Mouse (Mus musculus) CH12.LX (cell line): Measurements from ENCODE around the gene Ktn1. TPM values are rescaled to one million over a fixed set of nuclear protein-coding genes. Genes with fewer than 3 reads are reported as not detected.

Experiments used
- DNase-seq: peaks from one replicate; pipeline ENCODE4 v3.0.0-alpha.2; 2013; ENCODE audit errors: extremely low read depth
- H3K27ac ChIP-seq: 2 replicates; pipeline ENCODE4 v1.5.1; 2012; ENCODE audit warnings: low read depth, mild to moderate bottlenecking, control low read depth, moderate library complexity; ENCODE audit not compliant: insufficient read depth
- H3K27me3 ChIP-seq: replicated peaks from 2 replicates; pipeline ENCODE3; 2012; ENCODE audit warnings: inconsistent platforms
- H3K36me3 ChIP-seq, 2 experiments: replicated peaks in 1 of 2; 2 replicates each; pipeline versions ENCODE3 to v1.6.1; 2012; ENCODE audit warnings: inconsistent platforms in 1 of 2, low read length in 1 of 2, mild to moderate bottlenecking in 1 of 2, mixed read lengths in 1 of 2, moderate library complexity in 1 of 2; ENCODE audit not compliant: control insufficient read depth in 1 of 2, insufficient read depth in 1 of 2
- H3K4me1 ChIP-seq, 2 experiments: 2 replicates each; pipeline ENCODE4 v1.6.1; 2012; ENCODE audit warnings: inconsistent platforms in 1 of 2, moderate library complexity in 1 of 2; ENCODE audit not compliant: insufficient read depth in 2 of 2, control insufficient read depth in 1 of 2
- H3K4me2 ChIP-seq: 2 replicates; pipeline ENCODE4 v1.6.1; 2012; ENCODE audit warnings: low read depth, mild to moderate bottlenecking, control low read depth; ENCODE audit not compliant: poor library complexity, insufficient read depth, severe bottlenecking
- H3K4me3 ChIP-seq, 3 experiments: fragments of 150-350 bp in 1 of 3; sonication (generic) in 1 of 3; replicated peaks in 1 of 3; 2 replicates each; pipeline versions ENCODE3 to v1.5.1; 2011 to 2012; ENCODE audit warnings: low read depth in 2 of 3, low read length in 2 of 3, mild to moderate bottlenecking in 2 of 3, moderate library complexity in 2 of 3, control low read depth in 1 of 3, improper control_type of control experiment in 1 of 3, inconsistent platforms in 1 of 3, mixed read lengths in 1 of 3; ENCODE audit not compliant: poor library complexity in 1 of 3
- H3K79me2 ChIP-seq: replicated peaks from 2 replicates; pipeline ENCODE4 v1.6.1; 2012; ENCODE audit warnings: mild to moderate bottlenecking, moderate library complexity; ENCODE audit not compliant: control insufficient read depth, poor library complexity, insufficient read depth, severe bottlenecking; ENCODE audit errors: extremely low read depth
- H3K9ac ChIP-seq: 2 replicates; pipeline ENCODE4 v1.6.1; 2012; ENCODE audit warnings: low read depth, mild to moderate bottlenecking, control low read depth, moderate library complexity; ENCODE audit not compliant: insufficient read depth
- H3K9me3 ChIP-seq: replicated peaks from 2 replicates; pipeline ENCODE3; 2012; ENCODE audit warnings: low read length, inconsistent platforms, mixed read lengths
- BHLHE40 ChIP-seq: IDR thresholded peaks from 2 replicates; pipeline ENCODE4 v1.6.1; 2011; ENCODE audit warnings: mild to moderate bottlenecking, low read depth, low read length, improper control_type of control experiment
- CHD1 ChIP-seq: IDR thresholded peaks from 2 replicates; pipeline ENCODE4 v1.6.1; 2012; ENCODE audit warnings: low read depth, low read length, improper control_type of control experiment, inconsistent platforms
- CTCF ChIP-seq, 2 experiments: IDR thresholded peaks in 1 of 2; conservative IDR thresholded peaks in 1 of 2; 2 replicates each; pipeline ENCODE4 v1.5.1; 2011 to 2012; ENCODE audit warnings: low read depth in 2 of 2, low read length in 2 of 2, improper control_type of control experiment in 1 of 2, inconsistent platforms in 1 of 2, mild to moderate bottlenecking in 1 of 2, moderate library complexity in 1 of 2
- ELF1 ChIP-seq: IDR thresholded peaks from 2 replicates; pipeline ENCODE4 v1.6.1; 2014; ENCODE audit warnings: low read depth, mild to moderate bottlenecking, inconsistent platforms, low read length, improper control_type of control experiment
- EP300 ChIP-seq: IDR thresholded peaks from 2 replicates; pipeline ENCODE4 v1.6.1; 2011; ENCODE audit warnings: low read length, improper control_type of control experiment
- ETS1 ChIP-seq: conservative IDR thresholded peaks from 2 replicates; pipeline ENCODE4 v1.6.1; 2012; ENCODE audit warnings: low read depth, mild to moderate bottlenecking, inconsistent platforms, low read length, improper control_type of control experiment, moderate library complexity
- GABPA ChIP-seq: IDR thresholded peaks from 2 replicates; pipeline ENCODE4 v1.6.1; 2012; ENCODE audit warnings: low read depth, low read length, improper control_type of control experiment, inconsistent platforms; ENCODE audit not compliant: insufficient replicate concordance
- HCFC1 ChIP-seq: IDR thresholded peaks from 2 replicates; pipeline ENCODE4 v1.6.1; 2012; ENCODE audit warnings: low read depth, mild to moderate bottlenecking, inconsistent platforms, low read length, improper control_type of control experiment
- IRF4 ChIP-seq: IDR thresholded peaks from 2 replicates; pipeline ENCODE4 v1.6.1; 2014; ENCODE audit warnings: low read depth, mild to moderate bottlenecking, inconsistent platforms, low read length, improper control_type of control experiment
- JUN ChIP-seq: IDR thresholded peaks from 2 replicates; pipeline ENCODE4 v1.6.1; 2011; ENCODE audit warnings: low read depth, mild to moderate bottlenecking, low read length, improper control_type of control experiment, moderate library complexity; ENCODE audit not compliant: insufficient read depth
- JUND ChIP-seq: conservative IDR thresholded peaks from 2 replicates; pipeline ENCODE4 v1.6.1; 2011; ENCODE audit warnings: low read depth, low read length, improper control_type of control experiment
- MAZ ChIP-seq: IDR thresholded peaks from 2 replicates; pipeline ENCODE4 v1.6.1; 2012; ENCODE audit warnings: low read depth, mild to moderate bottlenecking, inconsistent platforms, low read length, improper control_type of control experiment, moderate library complexity
- MEF2A ChIP-seq: IDR thresholded peaks from 2 replicates; pipeline ENCODE4 v1.6.1; 2014; ENCODE audit warnings: low read depth, mild to moderate bottlenecking, inconsistent platforms, low read length, improper control_type of control experiment, borderline replicate concordance
- MXI1 ChIP-seq: IDR thresholded peaks from 2 replicates; pipeline ENCODE4 v1.6.1; 2011; ENCODE audit warnings: mild to moderate bottlenecking, low read depth, low read length, improper control_type of control experiment
- NELFE ChIP-seq: IDR thresholded peaks from 2 replicates; pipeline ENCODE4 v1.6.1; 2011; ENCODE audit warnings: low read depth, low read length, improper control_type of control experiment
- NRF1 ChIP-seq: IDR thresholded peaks from 2 replicates; pipeline ENCODE4 v1.6.1; 2014; ENCODE audit warnings: low read depth, mild to moderate bottlenecking, inconsistent platforms, low read length, improper control_type of control experiment, moderate library complexity
- PAX5 ChIP-seq: IDR thresholded peaks from 2 replicates; pipeline ENCODE4 v1.6.1; 2012; ENCODE audit warnings: low read length, inconsistent platforms, mixed read lengths
- POLR2A ChIP-seq: IDR thresholded peaks from 2 replicates; pipeline ENCODE4 v1.6.1; 2011; ENCODE audit warnings: low read depth, mild to moderate bottlenecking, improper control_type of control experiment, low read length
- POLR2AphosphoS2 ChIP-seq: IDR thresholded peaks from 2 replicates; pipeline ENCODE4 v1.6.1; 2011; ENCODE audit warnings: low read depth, low read length, improper control_type of control experiment
- SIN3A ChIP-seq: IDR thresholded peaks from 2 replicates; pipeline ENCODE4 v1.6.1; 2012; ENCODE audit warnings: low read length, improper control_type of control experiment, inconsistent platforms
- TCF12 ChIP-seq: IDR thresholded peaks from 2 replicates; pipeline ENCODE4 v1.6.1; 2014; ENCODE audit warnings: low read depth, mild to moderate bottlenecking, inconsistent platforms, low read length, improper control_type of control experiment
- USF1 ChIP-seq: IDR thresholded peaks from 2 replicates; pipeline ENCODE4 v1.6.1; 2014; ENCODE audit warnings: low read depth, mild to moderate bottlenecking, inconsistent platforms, low read length, improper control_type of control experiment
- USF2 ChIP-seq: conservative IDR thresholded peaks from 2 replicates; pipeline ENCODE4 v1.6.1; 2011; ENCODE audit warnings: low read depth, low read length, improper control_type of control experiment
- ZC3H11A ChIP-seq: IDR thresholded peaks from 2 replicates; pipeline ENCODE4 v1.6.1; 2012; ENCODE audit warnings: low read depth, mild to moderate bottlenecking, inconsistent platforms, low read length, improper control_type of control experiment
- ZKSCAN1 ChIP-seq: IDR thresholded peaks from 2 replicates; pipeline ENCODE4 v1.6.1; 2012; ENCODE audit warnings: low read depth, inconsistent platforms, low read length, improper control_type of control experiment, borderline replicate concordance
- ZMIZ1 ChIP-seq: IDR thresholded peaks from 2 replicates; pipeline ENCODE4 v1.6.1; 2012; ENCODE audit warnings: low read depth, mild to moderate bottlenecking, inconsistent platforms, low read length, improper control_type of control experiment
- dilution Hi-C: fragments of 300-500 bp; cut with MboI; formaldehyde crosslinking; loops from 2 replicates; pipeline ENCODE4 v1.14.3; 2020; ENCODE audit warnings: low sequenced_read_pairs; ENCODE audit not compliant: extremely low pct_unique_long_range_greater_than_20kb, extremely low pct_ligation_motif_present
- in situ Hi-C: fragments of 300-500 bp; cut with MboI; formaldehyde crosslinking; loops from 3 replicates; pipeline ENCODE4 v1.14.3; 2019; ENCODE audit warnings: low sequenced_read_pairs, low pct_ligation_motif_present, low pct_unique_long_range_greater_than_20kb, mixed read lengths
- polyA plus RNA-seq: library from polyadenylated mRNA; unstranded; fragments of >175 nt; gene quantifications from 2 replicates; pipeline ENCODE4 v1.2.1, GENCODE M21; 2012; ENCODE audit warnings: low read depth; ENCODE audit not compliant: insufficient read length
- total RNA-seq, 2 experiments: library from RNA; depleted of rRNA; stranded (reverse); fragments of 300-350 nt in 1 of 2; fragments of >200 nt in 1 of 2; gene quantifications; 2 replicates each; pipeline ENCODE4 v1.2.3; 2012 to 2014

Ktn1 gene
- total and polyA plus RNA-seq, 3 experiments = 23.2 to 56.5 (median 25.6) TPM

DNA sequence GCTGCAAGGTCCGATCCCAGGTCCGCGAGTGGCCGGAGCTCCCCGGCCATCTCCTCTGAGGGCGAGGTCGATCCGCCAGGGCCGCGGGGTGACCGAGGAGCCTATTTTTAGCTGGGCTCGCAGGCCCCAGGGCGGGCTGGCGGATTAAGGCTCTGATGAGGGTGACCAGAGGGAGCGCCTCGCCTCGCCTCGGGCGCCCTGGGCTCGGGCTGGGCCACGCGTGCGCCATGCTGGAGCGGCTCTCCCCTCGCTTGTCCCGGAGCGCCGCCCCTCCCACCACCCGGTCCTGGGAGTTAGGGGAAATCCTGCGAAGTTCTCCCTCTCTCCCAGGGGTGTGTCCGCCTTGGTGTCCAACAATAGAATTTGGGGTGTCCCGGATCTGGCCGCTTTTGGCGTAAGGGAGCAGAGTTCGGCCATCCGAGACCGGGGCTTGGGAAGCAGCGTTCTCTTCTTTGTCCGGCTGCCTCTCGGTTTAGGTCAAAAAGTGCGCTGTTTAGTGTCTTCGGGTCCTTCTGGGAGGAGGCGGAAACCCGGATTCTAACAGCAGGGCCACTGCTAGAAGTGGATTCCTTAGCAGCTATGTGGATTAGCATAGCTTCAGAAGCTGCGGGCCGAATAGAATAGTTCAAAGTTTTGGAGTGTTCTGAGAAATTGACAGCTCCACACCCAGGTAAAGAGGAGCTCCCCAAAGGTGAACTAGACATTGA lies 1.5 kb downstream of the Ktn1 start:
- Histone ChIP-seq H3K4me3 (peak overlapping the region; percentile 69 to 99 (median 88)), H3K9me3 (no peaks in the 10 kb centered on the region), H3K36me3 (peaks cover 0 to 7% of the 10 kb centered on the region in 2 experiments), H3K4me1 (peaks cover 2 to 39% of the 10 kb centered on the region in 2 experiments; a peak in 3 of 4 replicates), H3K9ac (peak overlapping the region; percentile 66), H3K27me3 (no peaks in the 10 kb centered on the region), H3K27ac (peak overlapping the region; percentile 37), H3K79me2 (peaks cover 37% of the 10 kb centered on the region), H3K4me2 (peak overlapping the region; percentile 96)
- dilution Hi-C loops (no loop called here), in situ Hi-C loops (no loop called here)
- no peak for DNase-seq
- TF ChIP-seq MEF2A (peak; percentile 43; the same call in 1 of the 2 replicates), SIN3A (0 out of 2 replicates have a peak, but pooled peaks have one; percentile 33), USF1 (no peak), IRF4 (no peak), MXI1 (peak; percentile 30; the same call in 1 of the 2 replicates), POLR2AphosphoS2 (no peak), EP300 (no peak), GABPA (no peak), CHD1 (no peak), NRF1 (peak; percentile 67), ZMIZ1 (no peak), JUND (no peak), CTCF (conservative IDR thresholded peaks at IDR 0.05 in 1 of 2, IDR thresholded peaks at IDR 0.05 in 1 of 2; ENCODE audit: low read depth in 2 of 2, low read length in 2 of 2) (no peak), JUN (no peak)

DNA sequence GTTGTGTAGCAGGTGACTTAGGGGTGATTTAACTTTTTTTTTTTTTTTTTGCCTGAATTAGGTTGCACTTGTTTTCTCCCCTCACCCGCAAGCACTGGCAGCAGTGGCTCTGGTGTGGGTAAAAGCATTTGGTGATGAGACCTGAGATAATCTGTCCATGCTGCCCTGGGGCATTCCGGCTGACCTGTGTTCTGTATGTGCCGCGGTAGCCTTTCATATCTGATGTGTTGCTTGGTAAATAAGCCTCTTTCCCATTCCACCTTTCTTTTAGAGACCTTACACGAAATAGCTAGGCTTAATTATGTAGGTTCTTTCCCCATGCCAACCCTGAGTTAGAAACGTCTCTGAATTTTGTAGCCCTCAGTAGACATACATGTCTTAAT lies 2.1 kb downstream of the Ktn1 start:
- in situ Hi-C loops = no loop called here
- dilution Hi-C loops = no loop called here
- peaks cover 40% of the 10 kb centered on the region for H3K79me2 ChIP-seq
- peaks cover 0 to 8% of the 10 kb centered on the region in 2 experiments for H3K36me3 ChIP-seq
- no peak for DNase-seq
- TF ChIP-seq USF2 = no peak
- no peak for TF ChIP-seq PAX5
- TF ChIP-seq MAZ = no peak
- TF ChIP-seq TCF12 = no peak
- no peak for TF ChIP-seq HCFC1
- TF ChIP-seq ZKSCAN1 = no peak
- TF ChIP-seq USF1 = no peak
- TF ChIP-seq BHLHE40 = no peak
- TF ChIP-seq ELF1 = no peak
- TF ChIP-seq NELFE = no peak
- no peak for TF ChIP-seq ZMIZ1
- TF ChIP-seq POLR2AphosphoS2 = no peak
- TF ChIP-seq ETS1 = no peak
- no peak for TF ChIP-seq ZC3H11A
- TF ChIP-seq POLR2A = no peak
- peak overlapping the region; percentile 96 for H3K4me2 ChIP-seq
- H3K4me1 ChIP-seq = peaks cover 2 to 41% of the 10 kb centered on the region in 2 experiments; a peak in 3 of 4 replicates
- no peaks in the 10 kb centered on the region for H3K27me3 ChIP-seq
- H3K9me3 ChIP-seq = no peaks in the 10 kb centered on the region
- peak overlapping the region; percentile 69 to 99 (median 88) for H3K4me3 ChIP-seq
- H3K9ac ChIP-seq = peak overlapping the region; percentile 66; the same call in 1 of the 2 replicates
- H3K27ac ChIP-seq = no peak overlapping the region
